In the genomic region with DNA sequence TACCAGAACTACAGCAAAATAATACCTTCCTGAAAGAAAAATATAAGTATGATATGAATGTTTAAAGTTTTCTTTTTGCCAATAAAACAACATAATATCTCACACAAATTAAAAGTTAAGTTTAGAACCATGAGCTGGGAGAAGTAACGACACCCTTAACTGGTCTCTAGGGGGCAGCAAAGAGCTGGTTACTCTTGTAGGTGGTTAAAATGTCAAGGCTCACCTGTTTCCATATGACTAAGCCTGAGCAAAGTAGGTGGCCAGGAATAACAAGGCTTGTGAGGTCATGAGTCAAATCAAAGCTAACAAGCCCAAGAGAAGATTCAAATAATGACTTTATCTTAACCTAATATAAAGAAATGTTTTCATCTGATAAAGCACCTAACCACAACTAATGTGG, we compare ENCODE assay signal across 9 mouse cellular contexts. TPM values are rescaled to one million over a fixed set of nuclear protein-coding genes. Genes with fewer than 3 reads are reported as not detected.
DNase-seq lines count a peak whose midpoint lies in the region.
"Had no signal": no experiment of that assay in that cellular context is flagged by ENCODE, and none has a peak within 500 bp of the region (broad histone marks: within the 10 kb centered on the region; RNA-seq: fewer than 3 reads in every experiment).

No protein-coding gene starts in this region.

- no peaks in the 10 kb centered on the region for H3K36me3 ChIP-seq in limb, embryonic 10.5 days

- no peaks in the 10 kb centered on the region for H3K4me1 ChIP-seq in limb, embryonic 10.5 days

- no peak overlapping the region for H3K4me3 ChIP-seq in limb, embryonic 10.5 days

- WGBS in limb, embryonic 10.5 days: 0% methylated on average over 1 of the region's 1 CpGs

- intact Hi-C loops in heart, postnatal 36 days (cut with DNase I): loop anchor here (2.0 kb wide), 2 partner anchors 130 to 198 kb away; no protein-coding TSS in a partner anchor

- peak; percentile 21 for DNase-seq in ovary, postnatal 14 days (ENCODE audit: low spot score)
- DNase-seq in ovary, postnatal 36 days (ENCODE audit: low spot score): no peak
- DNase-seq in T-cell, adult 2 months (ENCODE audit: low spot score): peak; percentile 62
- DNase-seq in cerebellum, postnatal 14 days: peak; percentile 71 to 73
- peak; percentile 49 to 53 for DNase-seq in heart, postnatal 36 days
- peak; percentile 50 for DNase-seq in limb, embryonic 10.5 days (ENCODE audit: low spot score)
- peak; percentile 76 for DNase-seq in skeletal muscle tissue, adult 2 months (ENCODE audit: low read depth, low spot score)

- H3K27ac ChIP-seq in limb, embryonic 10.5 days: no peak overlapping the region

- H3K27me3 ChIP-seq in limb, embryonic 10.5 days (ENCODE audit: low read depth, poor library complexity, severe bottlenecking): no peaks in the 10 kb centered on the region

- H3K9me3 ChIP-seq in limb, embryonic 10.5 days (replicated peaks): no peaks in the 10 kb centered on the region

RNA-seq across cellular contexts. Expression of a gene that starts 24.9 kb away (rescaled TPM):
- not detected for total RNA-seq in heart, postnatal 36 days (2021)
- polyA plus RNA-seq in limb, embryonic 10.5 days (2016; fragmentation: Nextera tagmentation; extraction: Ambion mirVana): not detected in 2 replicates
- total RNA-seq: layer of hippocampus, postnatal 14 days had no signal
- polyA plus RNA-seq: small intestine, adult 2 months had no signal
